Mouse (Mus musculus) CD4-positive helper T cell, adult 2 months (primary cell): ENCODE data around the gene Oaf.

ENCODE experiments used
- DNase-seq: peaks from one replicate; pipeline ENCODE4 v3.0.0-alpha.2; 2012; ENCODE audit warnings: low read depth, missing footprints, low spot score

Gene Oaf

GRCm38 (mm10) chr9:43239712-43240593, at the start of gene Oaf:
Gene Oaf, minus strand, starts transcription at chr9:43239911.
- DNase-seq, result peak; percentile 55

- DNase-seq, result no peak
Measured at GRCm38 (mm10) chr9:43286870-43287269, 47.2 kb upstream of the Oaf start.

- DNase-seq, result no peak
Measured at GRCm38 (mm10) chr9:43285281-43285680, 45.6 kb upstream of the Oaf start.

GRCm38 (mm10) chr9:43284284-43284683, 44.6 kb upstream of the Oaf start:
- DNase-seq, result peak; percentile 57

- no peak for DNase-seq
Measured at GRCm38 (mm10) chr9:43273735-43274134, 34.0 kb upstream of the Oaf start.

- no peak for DNase-seq
Measured at GRCm38 (mm10) chr9:43271761-43272518, 32.2 kb upstream of the Oaf start.

GRCm38 (mm10) chr9:43270723-43271252, 31.1 kb upstream of the Oaf start:
- DNase-seq, result no peak

GRCm38 (mm10) chr9:43269166-43269565, 29.5 kb upstream of the Oaf start:
- DNase-seq, result no peak

GRCm38 (mm10) chr9:43267357-43267756, 27.6 kb upstream of the Oaf start:
- DNase-seq, result peak; percentile 42

GRCm38 (mm10) chr9:43265194-43265593, 25.5 kb upstream of the Oaf start:
- no peak for DNase-seq

- no peak for DNase-seq
Measured at GRCm38 (mm10) chr9:43263946-43264451, 24.3 kb upstream of the Oaf start.

GRCm38 (mm10) chr9:43262811-43263550, 23.3 kb upstream of the Oaf start:
- no peak for DNase-seq

GRCm38 (mm10) chr9:43262390-43262789, 22.7 kb upstream of the Oaf start:
- no peak for DNase-seq

- no peak for DNase-seq
Measured at GRCm38 (mm10) chr9:43261941-43262340, 22.2 kb upstream of the Oaf start.

GRCm38 (mm10) chr9:43261124-43261907, 21.6 kb upstream of the Oaf start:
- DNase-seq, result no peak

- DNase-seq, result no peak
Measured at GRCm38 (mm10) chr9:43260661-43261060, 20.9 kb upstream of the Oaf start.

- DNase-seq, result no peak
Measured at GRCm38 (mm10) chr9:43253271-43253681, 13.6 kb upstream of the Oaf start.

- no peak for DNase-seq
Measured at GRCm38 (mm10) chr9:43252790-43253189, 13.1 kb upstream of the Oaf start.

- DNase-seq, result no peak
Measured at GRCm38 (mm10) chr9:43251786-43252185, 12.1 kb upstream of the Oaf start.

- DNase-seq, result no peak
Measured at GRCm38 (mm10) chr9:43246738-43247180, 7.0 kb upstream of the Oaf start.
